Mouse (Mus musculus): ENCODE results near the gene Ephb4. TPM values are rescaled to one million over a fixed set of nuclear protein-coding genes. Genes with fewer than 3 reads are reported as not detected.
A peak's percentile ranks its signal among the peaks of the same experiment; 100 is the strongest.

Ephb4 gene
- polyA plus RNA-seq, 1 experiment from 2014 or later: 8.6 TPM

DNA sequence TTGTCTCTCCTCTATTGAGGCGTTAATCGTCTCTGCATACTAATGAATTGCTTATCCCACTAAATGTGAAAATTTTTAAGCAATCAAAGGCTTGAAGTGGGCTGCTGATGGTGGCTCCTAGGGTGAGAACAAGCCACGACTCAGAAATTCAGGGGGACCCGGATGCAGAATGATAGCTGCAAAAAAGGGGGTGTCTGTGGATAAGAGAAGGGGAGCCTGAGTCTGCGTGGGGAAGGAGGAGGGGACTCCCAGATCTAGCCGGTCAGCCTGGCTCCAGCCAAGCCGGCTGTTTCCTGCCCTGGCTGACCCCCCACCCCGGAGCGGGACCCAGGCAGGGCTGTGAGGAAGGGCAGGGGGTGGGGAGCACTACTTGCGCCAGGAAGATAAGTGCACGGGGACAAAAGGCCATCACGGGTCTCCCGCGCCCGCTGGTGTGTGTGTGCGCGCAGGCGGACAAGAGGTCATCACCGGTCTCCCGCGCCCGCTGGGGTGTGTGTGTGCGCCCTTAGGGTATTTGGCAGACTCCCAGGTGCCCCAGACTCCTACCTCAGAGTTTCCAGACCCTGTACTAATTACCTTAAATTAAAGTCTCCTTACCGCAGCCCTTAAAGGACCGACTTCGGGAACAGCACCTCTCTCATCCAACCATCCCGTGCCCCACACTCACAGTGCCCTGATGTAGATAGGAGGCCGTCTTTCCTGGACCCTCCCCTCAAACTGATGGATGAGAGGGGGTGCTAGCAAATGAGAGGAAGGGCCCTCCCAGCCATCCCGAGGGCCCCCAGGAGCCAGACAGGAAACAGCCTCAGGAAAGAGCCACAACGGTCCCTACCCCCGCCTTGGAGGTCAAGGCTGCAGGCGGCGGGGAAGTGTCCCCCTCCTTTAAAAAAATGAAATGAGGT lies 1.2 kb upstream of the Ephb4 start:
- peak overlapping the region; percentile 21; the same call in 1 of the 2 replicates for H3K27ac ChIP-seq
- ATAC-seq: peak; percentile 9
- H3K9ac ChIP-seq: peak overlapping the region; percentile 89
- peak overlapping the region; percentile 93 for H3K4me2 ChIP-seq
- peaks cover 8% of the 10 kb centered on the region for H3K27me3 ChIP-seq
- WGBS: under 1% methylated on average over 33 of the region's 33 CpGs
- H3K9me3 ChIP-seq (replicated peaks): no peaks in the 10 kb centered on the region
- peaks cover 52% of the 10 kb centered on the region for H3K4me1 ChIP-seq
- peaks cover 3% of the 10 kb centered on the region for H3K36me3 ChIP-seq (ENCODE audit: poor library complexity, severe bottlenecking)
- H3K4me3 ChIP-seq: peak overlapping the region; percentile 73

DNA sequence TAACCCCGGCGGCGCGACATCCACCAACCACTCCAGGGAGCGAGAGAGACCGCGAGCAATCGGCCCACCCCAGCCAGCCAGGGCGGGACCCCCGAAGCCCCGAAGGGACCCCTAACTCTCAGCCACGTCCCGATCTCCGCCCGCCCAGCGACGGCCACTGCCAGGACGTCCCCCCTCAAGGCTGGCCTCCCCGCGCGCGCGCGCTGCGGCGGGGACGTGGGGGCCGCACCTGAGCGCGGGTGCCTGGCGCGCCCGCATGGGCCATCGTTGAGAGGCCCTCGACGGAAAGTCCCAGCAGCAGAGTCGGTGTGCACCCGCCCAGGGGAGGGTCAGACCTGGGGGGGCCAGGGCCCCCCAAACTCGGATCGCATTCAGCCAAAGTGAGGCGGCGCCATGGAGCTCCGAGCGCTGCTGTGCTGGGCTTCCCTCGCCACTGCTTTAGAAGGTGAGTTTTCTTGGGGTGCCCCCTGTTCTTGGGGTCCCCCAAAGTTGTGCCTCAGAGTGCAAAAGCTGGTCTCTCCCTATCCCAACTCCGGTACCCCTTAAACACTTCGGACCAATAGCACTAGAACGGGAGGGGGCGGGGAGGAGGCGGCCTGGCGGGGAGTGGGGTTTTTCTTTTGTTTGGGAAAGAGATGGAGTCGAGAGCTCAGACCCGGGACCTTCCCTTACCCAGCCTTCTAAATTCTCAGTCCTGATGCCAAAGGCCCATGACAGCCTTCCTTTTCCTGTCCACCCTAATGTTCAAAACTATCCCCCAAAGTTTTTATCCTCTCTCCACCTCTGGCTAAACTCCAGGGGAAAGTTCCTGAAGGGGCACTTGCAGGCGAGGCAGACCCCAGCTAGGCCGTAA lies 522 bp downstream of the Ephb4 start:
- peak; percentile 56; the same call in 1 of the 2 replicates for ATAC-seq
- Histone ChIP-seq H3K4me1 (peaks cover 52% of the 10 kb centered on the region), H3K27me3 (peaks cover 8% of the 10 kb centered on the region), H3K9ac (peak overlapping the region; percentile 89), H3K27ac (peak overlapping the region; percentile 72), H3K36me3 (ENCODE audit: poor library complexity, severe bottlenecking) (peaks cover 19% of the 10 kb centered on the region), H3K4me2 (peak overlapping the region; percentile 93), H3K9me3 (replicated peaks) (no peaks in the 10 kb centered on the region), H3K4me3 (peak overlapping the region; percentile 73)
- under 1% methylated on average over 51 of the region's 55 CpGs for WGBS

DNA sequence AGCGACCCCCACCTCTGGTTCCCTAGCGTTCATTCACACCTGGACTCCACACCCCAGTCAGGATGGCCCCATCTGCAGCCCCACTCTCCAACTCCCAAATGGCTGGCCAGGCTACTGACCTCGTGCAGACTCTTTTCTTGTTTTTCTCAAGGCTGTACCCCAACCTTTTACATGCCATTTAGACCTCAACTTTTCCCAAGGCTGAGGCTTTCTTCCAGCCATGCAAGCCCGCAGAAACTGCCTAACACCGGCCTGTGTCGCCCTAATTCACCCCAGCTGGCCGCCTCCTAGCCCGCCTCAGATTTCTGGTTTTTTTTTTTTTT lies 1.1 kb downstream of the Ephb4 start:
- WGBS: under 1% methylated on average over 8 of the region's 8 CpGs
- Histone ChIP-seq H3K9ac (peak overlapping the region; percentile 89), H3K27me3 (peaks cover 8% of the 10 kb centered on the region), H3K9me3 (replicated peaks) (no peaks in the 10 kb centered on the region), H3K4me1 (peaks cover 49% of the 10 kb centered on the region), H3K36me3 (ENCODE audit: poor library complexity, severe bottlenecking) (peaks cover 25% of the 10 kb centered on the region), H3K27ac (peak overlapping the region; percentile 55), H3K4me3 (peak overlapping the region; percentile 73), H3K4me2 (peak overlapping the region; percentile 93)
- ATAC-seq: no peak

DNA sequence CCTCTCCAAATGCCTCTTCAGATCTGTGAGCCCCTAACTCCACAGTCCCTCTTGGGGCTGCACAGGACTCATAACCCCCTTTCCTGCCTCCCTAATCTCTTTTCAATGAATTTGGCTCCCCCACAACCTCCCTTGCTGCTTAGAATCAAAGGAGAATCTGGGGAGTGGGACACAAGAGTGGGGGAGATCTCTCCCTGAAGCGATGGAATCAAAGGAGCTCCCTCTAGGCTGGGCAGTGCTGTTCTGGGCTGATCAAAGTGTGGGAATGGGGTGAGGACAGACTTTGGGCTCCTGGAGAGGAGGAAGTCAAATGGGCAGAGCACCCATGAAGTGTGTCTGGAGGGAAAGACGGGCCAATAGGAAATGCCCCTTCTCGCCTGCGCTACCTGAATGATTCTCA lies 1.5 kb downstream of the Ephb4 start:
- Histone ChIP-seq H3K4me3 (peak overlapping the region; percentile 73), H3K9ac (peak overlapping the region; percentile 89), H3K27me3 (peaks cover 8% of the 10 kb centered on the region), H3K27ac (peak overlapping the region; percentile 55), H3K9me3 (replicated peaks) (no peaks in the 10 kb centered on the region), H3K4me1 (peaks cover 48% of the 10 kb centered on the region), H3K4me2 (peak overlapping the region; percentile 93), H3K36me3 (ENCODE audit: poor library complexity, severe bottlenecking) (peaks cover 28% of the 10 kb centered on the region)
- WGBS: 5% methylated on average over 4 of the region's 4 CpGs
- ATAC-seq: no peak

DNA sequence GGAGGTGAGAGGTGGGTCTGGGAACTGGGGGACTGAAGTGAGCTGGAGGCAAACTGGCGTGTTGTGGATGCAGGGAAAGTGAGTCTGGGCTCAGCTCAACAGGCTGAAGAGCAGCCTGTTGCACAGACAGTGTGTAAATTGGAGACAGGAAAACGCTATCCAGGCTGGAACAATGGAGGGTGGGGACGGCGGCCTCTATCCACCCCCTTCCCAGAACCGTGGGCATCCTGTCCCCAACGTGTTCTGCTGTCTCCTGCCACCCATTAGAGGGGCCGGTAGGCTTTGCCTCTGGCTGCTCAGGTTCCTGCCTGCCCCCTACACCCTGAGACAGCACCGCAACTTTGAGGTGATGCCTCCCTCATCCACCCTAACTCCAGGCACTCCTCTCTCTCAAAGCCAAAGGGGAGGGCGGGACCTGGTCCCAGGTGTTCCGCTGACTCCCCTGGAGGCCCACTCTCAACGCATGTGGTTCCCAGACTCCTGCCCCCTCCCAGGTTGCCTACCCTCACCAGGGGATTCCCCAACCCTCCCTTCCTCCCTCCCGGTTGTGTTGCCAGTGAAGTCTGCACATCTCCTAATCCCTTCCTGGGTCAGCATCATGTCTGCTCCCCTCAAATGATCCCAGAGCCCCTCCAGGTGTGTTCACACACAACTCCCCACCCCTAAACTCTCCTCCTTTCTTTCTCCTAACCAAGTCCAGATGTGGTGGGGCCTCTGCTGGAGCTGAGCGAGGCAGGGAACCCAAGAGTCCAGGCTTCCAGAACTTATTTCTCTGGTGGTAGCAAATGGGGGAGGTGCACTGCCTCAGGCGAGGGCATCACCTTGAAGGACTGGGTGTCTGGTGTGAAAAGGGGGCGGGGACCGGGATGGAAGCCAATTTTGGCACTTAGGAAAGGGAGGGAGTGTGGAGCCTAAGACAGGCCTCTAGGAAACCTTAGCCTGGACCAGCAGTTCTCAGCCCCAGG lies 2.4 kb downstream of the Ephb4 start:
- H3K27ac ChIP-seq: no peak overlapping the region
- H3K9ac ChIP-seq: peak overlapping the region; percentile 89
- peaks cover 35% of the 10 kb centered on the region for H3K36me3 ChIP-seq (ENCODE audit: poor library complexity, severe bottlenecking)
- peaks cover 8% of the 10 kb centered on the region for H3K27me3 ChIP-seq
- H3K9me3 ChIP-seq (replicated peaks): no peaks in the 10 kb centered on the region
- ATAC-seq: no peak
- H3K4me3 ChIP-seq: peak overlapping the region; percentile 73
- peak overlapping the region; percentile 93 for H3K4me2 ChIP-seq
- H3K4me1 ChIP-seq: peaks cover 48% of the 10 kb centered on the region
- WGBS: 20% methylated on average over 16 of the region's 16 CpGs

DNA sequence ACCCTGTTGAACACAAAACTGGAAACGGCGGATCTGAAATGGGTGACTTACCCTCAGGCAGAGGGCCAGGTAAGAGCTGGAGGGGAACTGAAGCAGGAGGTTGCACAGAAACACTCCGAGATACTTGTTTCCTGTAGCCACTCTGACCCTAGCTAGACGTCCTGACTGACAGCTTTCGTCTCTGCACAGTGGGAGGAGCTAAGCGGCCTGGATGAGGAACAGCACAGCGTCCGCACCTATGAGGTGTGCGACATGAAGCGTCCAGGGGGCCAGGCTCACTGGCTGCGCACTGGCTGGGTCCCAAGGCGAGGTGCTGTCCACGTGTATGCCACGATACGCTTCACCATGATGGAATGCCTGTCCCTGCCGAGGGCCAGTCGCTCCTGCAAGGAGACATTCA lies 4.2 kb downstream of the Ephb4 start:
- WGBS: 89% methylated on average over 17 of the region's 17 CpGs
- H3K4me1 ChIP-seq: peaks cover 37% of the 10 kb centered on the region
- H3K27me3 ChIP-seq: peaks cover under 1% of the 10 kb centered on the region; the same call in 1 of the 2 replicates
- no peak overlapping the region for H3K27ac ChIP-seq
- no peaks in the 10 kb centered on the region for H3K9me3 ChIP-seq (replicated peaks)
- no peak for ATAC-seq
- no peak overlapping the region for H3K9ac ChIP-seq
- H3K4me2 ChIP-seq: no peak overlapping the region
- peaks cover 50% of the 10 kb centered on the region for H3K36me3 ChIP-seq (ENCODE audit: poor library complexity, severe bottlenecking)
- H3K4me3 ChIP-seq: no peak overlapping the region

DNA sequence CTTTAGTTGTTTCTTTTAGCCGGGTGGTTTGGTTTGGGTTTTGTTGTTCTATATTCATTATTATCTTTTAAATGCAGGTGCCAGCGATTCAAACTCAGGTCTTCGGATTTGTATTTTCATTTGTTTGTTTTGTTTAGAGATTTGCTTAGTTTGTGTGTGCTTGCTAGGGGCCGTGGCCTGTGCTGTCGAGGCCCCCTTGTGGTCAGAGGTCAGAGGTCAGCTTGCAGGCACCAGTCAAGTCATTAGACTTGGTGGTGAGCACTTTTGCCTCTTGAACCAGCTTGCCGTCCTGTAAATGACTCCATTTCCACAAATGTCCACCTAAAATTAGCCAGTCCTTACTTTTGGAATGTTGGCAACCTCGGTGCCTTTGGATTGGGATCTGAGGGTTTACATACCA lies 8.5 kb downstream of the Ephb4 start:
- no peaks in the 10 kb centered on the region for H3K4me1 ChIP-seq
- WGBS: 46% methylated on average over 7 of the region's 7 CpGs
- no peaks in the 10 kb centered on the region for H3K9me3 ChIP-seq (replicated peaks)
- no peak overlapping the region for H3K9ac ChIP-seq
- no peak overlapping the region for H3K4me2 ChIP-seq
- no peak for ATAC-seq
- H3K27ac ChIP-seq: no peak overlapping the region
- no peaks in the 10 kb centered on the region for H3K27me3 ChIP-seq
- H3K4me3 ChIP-seq: no peak overlapping the region
- H3K36me3 ChIP-seq (ENCODE audit: poor library complexity, severe bottlenecking): peaks cover 91% of the 10 kb centered on the region

DNA sequence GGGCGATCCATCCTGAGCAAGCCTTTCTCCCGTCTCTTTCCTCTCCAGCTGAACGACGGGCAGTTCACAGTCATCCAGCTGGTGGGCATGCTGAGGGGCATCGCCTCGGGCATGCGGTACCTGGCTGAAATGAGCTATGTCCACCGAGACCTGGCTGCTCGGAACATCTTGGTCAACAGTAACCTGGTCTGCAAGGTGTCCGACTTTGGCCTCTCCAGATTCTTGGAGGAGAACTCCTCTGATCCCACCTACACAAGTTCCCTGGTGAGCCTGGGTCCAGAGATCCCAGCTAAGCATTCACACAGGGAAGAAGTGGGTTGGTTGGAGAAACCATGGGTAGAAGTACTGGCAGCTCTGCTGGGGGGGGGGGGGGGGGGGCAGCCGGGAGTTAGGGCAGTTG lies 19.8 kb downstream of the Ephb4 start:
- no peak overlapping the region for H3K4me2 ChIP-seq
- no peak for ATAC-seq
- no peaks in the 10 kb centered on the region for H3K27me3 ChIP-seq
- no peaks in the 10 kb centered on the region for H3K9me3 ChIP-seq (replicated peaks)
- WGBS: 89% methylated on average over 11 of the region's 11 CpGs
- no peak overlapping the region for H3K9ac ChIP-seq
- H3K4me3 ChIP-seq: no peak overlapping the region
- H3K36me3 ChIP-seq (ENCODE audit: poor library complexity, severe bottlenecking): peaks cover 97% of the 10 kb centered on the region
- H3K4me1 ChIP-seq: no peaks in the 10 kb centered on the region
- no peak overlapping the region for H3K27ac ChIP-seq

DNA sequence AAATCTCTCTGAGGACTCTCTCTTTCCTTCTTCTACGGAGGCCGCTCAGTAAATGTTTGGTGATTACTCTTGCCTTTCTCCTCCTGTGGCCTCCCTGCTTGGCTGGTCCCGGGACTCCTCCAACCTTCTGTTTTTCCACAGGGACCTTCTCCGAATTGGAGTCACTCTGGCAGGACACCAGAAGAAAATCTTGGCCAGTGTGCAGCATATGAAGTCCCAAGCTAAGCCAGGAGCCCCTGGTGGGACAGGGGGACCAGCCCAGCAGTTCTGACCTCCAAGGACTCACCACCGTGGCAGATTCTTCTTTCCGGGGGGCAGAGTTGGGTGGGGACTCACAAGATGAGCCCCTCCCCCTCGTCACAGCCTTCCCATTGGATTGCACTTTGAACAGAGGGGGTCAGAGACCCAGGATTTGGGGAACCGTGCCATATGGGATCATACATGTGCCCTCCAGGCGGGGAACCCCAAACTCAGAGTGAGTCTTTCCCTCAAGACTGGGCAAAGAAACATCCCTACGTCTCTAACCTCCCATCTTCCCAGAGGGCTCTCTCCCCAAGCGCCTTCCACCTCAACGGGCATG lies 23.6 kb downstream of the Ephb4 start:
- Histone ChIP-seq H3K9ac (no peak overlapping the region), H3K4me1 (0 out of 2 replicates have a peak, but pooled peaks cover 6% of the 10 kb centered on the region), H3K27me3 (no peaks in the 10 kb centered on the region), H3K4me2 (no peak overlapping the region), H3K4me3 (no peak overlapping the region), H3K27ac (no peak overlapping the region), H3K36me3 (ENCODE audit: poor library complexity, severe bottlenecking) (peaks cover 74% of the 10 kb centered on the region), H3K9me3 (replicated peaks) (no peaks in the 10 kb centered on the region)
- no peak for ATAC-seq
- 90% methylated on average over 12 of the region's 12 CpGs for WGBS

DNA sequence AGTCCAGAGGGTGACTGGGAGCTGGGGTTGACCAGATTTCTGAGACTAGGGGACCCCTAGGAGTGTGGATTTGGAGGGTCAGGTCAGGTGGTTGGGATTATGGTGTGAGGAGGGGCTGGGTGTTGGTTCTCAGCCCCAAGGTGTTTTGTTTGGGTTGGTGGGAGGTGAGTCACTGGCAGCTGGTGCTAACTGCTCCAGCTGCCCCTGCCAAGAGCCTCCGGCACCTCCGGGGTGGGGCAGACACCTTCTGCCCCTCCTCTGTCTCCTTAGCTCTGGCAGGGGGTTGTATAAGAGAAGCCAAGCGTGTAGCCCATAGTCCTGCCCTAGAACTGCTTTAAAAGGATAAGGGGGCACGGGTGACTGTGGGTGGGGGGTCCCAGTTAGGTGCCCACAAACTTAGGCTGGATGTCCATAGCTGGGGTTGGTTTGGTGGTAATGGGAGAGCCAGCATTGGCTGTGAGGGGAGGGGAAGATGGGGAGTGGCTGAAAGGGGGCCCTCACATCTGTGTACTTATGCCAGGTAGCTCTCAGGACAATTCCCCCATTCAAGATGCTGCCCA lies 24.7 kb downstream of the Ephb4 start:
- no peak for ATAC-seq
- no peak overlapping the region for H3K9ac ChIP-seq
- no peak overlapping the region for H3K4me2 ChIP-seq
- no peak overlapping the region for H3K27ac ChIP-seq
- no peak overlapping the region for H3K4me3 ChIP-seq
- WGBS: 75% methylated on average over 4 of the region's 4 CpGs
- H3K4me1 ChIP-seq: 0 out of 2 replicates have a peak, but pooled peaks cover 6% of the 10 kb centered on the region
- no peaks in the 10 kb centered on the region for H3K27me3 ChIP-seq
- peaks cover 63% of the 10 kb centered on the region for H3K36me3 ChIP-seq (ENCODE audit: poor library complexity, severe bottlenecking)
- H3K9me3 ChIP-seq (replicated peaks): no peaks in the 10 kb centered on the region

DNA sequence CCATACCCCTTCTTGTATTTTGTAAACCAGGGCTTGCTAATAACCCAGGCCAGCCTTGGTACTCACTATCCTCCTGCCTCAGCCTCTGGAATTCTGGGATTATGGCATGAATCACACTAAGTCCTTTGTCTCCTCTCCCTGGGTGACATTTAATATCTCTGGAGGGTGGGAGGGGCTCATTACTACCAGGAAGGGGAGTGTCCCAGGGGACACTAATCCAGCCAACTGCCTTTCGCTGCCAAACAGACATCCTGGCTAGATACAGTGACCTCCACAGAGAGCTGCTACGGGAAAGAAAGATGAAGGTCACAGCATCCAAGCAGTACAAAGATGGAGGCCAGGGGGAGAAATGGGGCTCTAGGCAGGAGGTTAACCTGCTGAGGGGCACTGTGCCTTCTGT lies 25.7 kb downstream of the Ephb4 start:
- 54% methylated on average over 2 of the region's 2 CpGs for WGBS

More for the DNA sequence above, 25.7 kb downstream of the Ephb4 start:
- Histone ChIP-seq H3K4me3 (no peak overlapping the region), H3K27me3 (no peaks in the 10 kb centered on the region), H3K4me2 (no peak overlapping the region), H3K4me1 (0 out of 2 replicates have a peak, but pooled peaks cover 6% of the 10 kb centered on the region), H3K9ac (no peak overlapping the region), H3K36me3 (ENCODE audit: poor library complexity, severe bottlenecking) (peaks cover 52% of the 10 kb centered on the region), H3K9me3 (replicated peaks) (no peaks in the 10 kb centered on the region), H3K27ac (no peak overlapping the region)
- no peak for ATAC-seq

Data from forebrain, embryonic 13.5 days (tissue).